Mouse (Mus musculus): ENCODE data around the gene Nwd2. TPM values are rescaled to one million over a fixed set of nuclear protein-coding genes. Genes with fewer than 3 reads are reported as not detected.

Gene Nwd2
- polyA plus RNA-seq, 1 experiment from 2014 or later: 1.1 TPM

- H3K36me3 ChIP-seq: no peaks in the 10 kb centered on the region
- no peaks in the 10 kb centered on the region for H3K4me1 ChIP-seq
- DNase-seq (ENCODE audit: low spot score): no peak
- H3K4me3 ChIP-seq: no peak overlapping the region
- 93% methylated on average over 2 of the region's 2 CpGs for WGBS
- no peak overlapping the region for H3K27ac ChIP-seq (replicated peaks)
- no peaks in the 10 kb centered on the region for H3K27me3 ChIP-seq (ENCODE audit: low read depth, poor library complexity, severe bottlenecking)
- no peaks in the 10 kb centered on the region for H3K9me3 ChIP-seq (replicated peaks)
These were observed 27.0 kb downstream of the Nwd2 start for GRCm38 (mm10) chr5:63675934-63676333.

GRCm38 (mm10) chr5:63689084-63689483 lies 40.2 kb downstream of the Nwd2 start:
- no peaks in the 10 kb centered on the region for H3K9me3 ChIP-seq (replicated peaks)
- no peaks in the 10 kb centered on the region for H3K4me1 ChIP-seq
- no peak overlapping the region for H3K27ac ChIP-seq (replicated peaks)
- no peak overlapping the region for H3K4me3 ChIP-seq
- no peak for DNase-seq (ENCODE audit: low spot score)
- H3K36me3 ChIP-seq: no peaks in the 10 kb centered on the region
- WGBS: 83% methylated on average over 1 of the region's 1 CpGs
- no peaks in the 10 kb centered on the region for H3K27me3 ChIP-seq (ENCODE audit: low read depth, poor library complexity, severe bottlenecking)

GRCm38 (mm10) chr5:63696784-63697183 lies 47.9 kb downstream of the Nwd2 start:
- H3K36me3 ChIP-seq: no peaks in the 10 kb centered on the region
- H3K27me3 ChIP-seq (ENCODE audit: low read depth, poor library complexity, severe bottlenecking): no peaks in the 10 kb centered on the region
- 0 out of 2 replicates have a peak, but pooled peaks cover 3% of the 10 kb centered on the region for H3K4me1 ChIP-seq
- no peaks in the 10 kb centered on the region for H3K9me3 ChIP-seq (replicated peaks)
- 94% methylated on average over 2 of the region's 2 CpGs for WGBS
- H3K27ac ChIP-seq (replicated peaks): no peak overlapping the region
- H3K4me3 ChIP-seq: no peak overlapping the region
- DNase-seq (ENCODE audit: low spot score): no peak

GRCm38 (mm10) chr5:63697196-63697595 lies 48.3 kb downstream of the Nwd2 start:
- WGBS: 85% methylated on average over 5 of the region's 5 CpGs
- Histone ChIP-seq H3K27ac (replicated peaks) (no peak overlapping the region), H3K9me3 (replicated peaks) (no peaks in the 10 kb centered on the region), H3K4me3 (no peak overlapping the region), H3K36me3 (no peaks in the 10 kb centered on the region), H3K27me3 (ENCODE audit: low read depth, poor library complexity, severe bottlenecking) (no peaks in the 10 kb centered on the region), H3K4me1 (0 out of 2 replicates have a peak, but pooled peaks cover 3% of the 10 kb centered on the region)
- DNase-seq (ENCODE audit: low spot score): no peak

GRCm38 (mm10) chr5:63728955-63729354 lies 80.1 kb downstream of the Nwd2 start:
- 69% methylated on average over 3 of the region's 3 CpGs for WGBS
- no peaks in the 10 kb centered on the region for H3K36me3 ChIP-seq
- H3K27ac ChIP-seq (replicated peaks): no peak overlapping the region
- no peaks in the 10 kb centered on the region for H3K4me1 ChIP-seq
- no peaks in the 10 kb centered on the region for H3K9me3 ChIP-seq (replicated peaks)
- H3K4me3 ChIP-seq: no peak overlapping the region
- no peak for DNase-seq (ENCODE audit: low spot score)
- H3K27me3 ChIP-seq (ENCODE audit: low read depth, poor library complexity, severe bottlenecking): no peaks in the 10 kb centered on the region

GRCm38 (mm10) chr5:63735521-63735920 lies 86.6 kb downstream of the Nwd2 start:
- H3K36me3 ChIP-seq: no peaks in the 10 kb centered on the region

GRCm38 (mm10) chr5:63743426-63743825 lies 94.5 kb downstream of the Nwd2 start:
- 85% methylated on average over 2 of the region's 2 CpGs for WGBS
- Histone ChIP-seq H3K4me3 (no peak overlapping the region), H3K27ac (replicated peaks) (no peak overlapping the region), H3K27me3 (ENCODE audit: low read depth, poor library complexity, severe bottlenecking) (no peaks in the 10 kb centered on the region), H3K36me3 (no peaks in the 10 kb centered on the region), H3K4me1 (no peaks in the 10 kb centered on the region), H3K9me3 (replicated peaks) (no peaks in the 10 kb centered on the region)
- DNase-seq (ENCODE audit: low spot score): no peak

More at GRCm38 (mm10) chr5:63735521-63735920, 86.6 kb downstream of the Nwd2 start:
- DNase-seq (ENCODE audit: low spot score): no peak
- Histone ChIP-seq H3K4me3 (no peak overlapping the region), H3K9me3 (replicated peaks) (no peaks in the 10 kb centered on the region), H3K27me3 (ENCODE audit: low read depth, poor library complexity, severe bottlenecking) (no peaks in the 10 kb centered on the region), H3K27ac (replicated peaks) (no peak overlapping the region), H3K4me1 (no peaks in the 10 kb centered on the region)
- WGBS: 85% methylated on average over 7 of the region's 7 CpGs

- WGBS: 92% methylated on average over 2 of the region's 2 CpGs
- Histone ChIP-seq H3K27ac (replicated peaks) (no peak overlapping the region), H3K36me3 (no peaks in the 10 kb centered on the region), H3K4me1 (no peaks in the 10 kb centered on the region), H3K27me3 (ENCODE audit: low read depth, poor library complexity, severe bottlenecking) (no peaks in the 10 kb centered on the region), H3K4me3 (no peak overlapping the region), H3K9me3 (replicated peaks) (no peaks in the 10 kb centered on the region)
- DNase-seq (ENCODE audit: low spot score): no peak
These were observed 99.4 kb downstream of the Nwd2 start for GRCm38 (mm10) chr5:63748299-63748698.

- WGBS: 76% methylated on average over 1 of the region's 1 CpGs
- H3K27me3 ChIP-seq (ENCODE audit: low read depth, poor library complexity, severe bottlenecking): no peaks in the 10 kb centered on the region
- H3K4me1 ChIP-seq: no peaks in the 10 kb centered on the region
- H3K36me3 ChIP-seq: no peaks in the 10 kb centered on the region
- H3K4me3 ChIP-seq: no peak overlapping the region
- H3K9me3 ChIP-seq (replicated peaks): no peaks in the 10 kb centered on the region
- H3K27ac ChIP-seq (replicated peaks): no peak overlapping the region
- DNase-seq (ENCODE audit: low spot score): no peak
These were observed 99.9 kb downstream of the Nwd2 start for GRCm38 (mm10) chr5:63748759-63749158.

GRCm38 (mm10) chr5:63755092-63755761 lies 106.3 kb downstream of the Nwd2 start:
- Histone ChIP-seq H3K9me3 (replicated peaks) (no peaks in the 10 kb centered on the region), H3K36me3 (no peaks in the 10 kb centered on the region), H3K4me3 (no peak overlapping the region), H3K4me1 (no peaks in the 10 kb centered on the region), H3K27me3 (ENCODE audit: low read depth, poor library complexity, severe bottlenecking) (no peaks in the 10 kb centered on the region), H3K27ac (replicated peaks) (no peak overlapping the region)
- WGBS: 82% methylated on average over 5 of the region's 5 CpGs
- no peak for DNase-seq (ENCODE audit: low spot score)

- WGBS: 87% methylated on average over 3 of the region's 3 CpGs
- H3K4me1 ChIP-seq: no peaks in the 10 kb centered on the region
- H3K4me3 ChIP-seq: no peak overlapping the region
- H3K9me3 ChIP-seq (replicated peaks): no peaks in the 10 kb centered on the region
- no peak for DNase-seq (ENCODE audit: low spot score)
- H3K27ac ChIP-seq (replicated peaks): no peak overlapping the region
- no peaks in the 10 kb centered on the region for H3K36me3 ChIP-seq
- H3K27me3 ChIP-seq (ENCODE audit: low read depth, poor library complexity, severe bottlenecking): no peaks in the 10 kb centered on the region
These were observed 107.0 kb downstream of the Nwd2 start for GRCm38 (mm10) chr5:63755938-63756337.

GRCm38 (mm10) chr5:63765886-63766285 lies 117.0 kb downstream of the Nwd2 start:
- H3K4me1 ChIP-seq: no peaks in the 10 kb centered on the region
- H3K9me3 ChIP-seq (replicated peaks): no peaks in the 10 kb centered on the region
- H3K4me3 ChIP-seq: no peak overlapping the region
- H3K27ac ChIP-seq (replicated peaks): no peak overlapping the region
- no peaks in the 10 kb centered on the region for H3K27me3 ChIP-seq (ENCODE audit: low read depth, poor library complexity, severe bottlenecking)
- DNase-seq (ENCODE audit: low spot score): no peak
- H3K36me3 ChIP-seq: no peaks in the 10 kb centered on the region
- WGBS: 92% methylated on average over 4 of the region's 4 CpGs

- H3K27me3 ChIP-seq (ENCODE audit: low read depth, poor library complexity, severe bottlenecking): no peaks in the 10 kb centered on the region
- H3K27ac ChIP-seq (replicated peaks): no peak overlapping the region
- H3K9me3 ChIP-seq (replicated peaks): no peaks in the 10 kb centered on the region
- no peaks in the 10 kb centered on the region for H3K36me3 ChIP-seq
- 46% methylated on average over 6 of the region's 6 CpGs for WGBS
- H3K4me3 ChIP-seq: no peak overlapping the region
- DNase-seq (ENCODE audit: low spot score): peak; percentile 29
- H3K4me1 ChIP-seq: no peaks in the 10 kb centered on the region
These were observed 117.8 kb downstream of the Nwd2 start for GRCm38 (mm10) chr5:63766715-63767114.
